Mouse (Mus musculus) CH12.LX (cell line): ENCODE results near the gene Nos1ap.

Experiments used
- CHD1 ChIP-seq: IDR thresholded peaks from 2 replicates; pipeline ENCODE4 v1.6.1; 2012; ENCODE audit warnings: low read depth, low read length, improper control_type of control experiment, inconsistent platforms
- KAT2A ChIP-seq: IDR thresholded peaks from 2 replicates; pipeline ENCODE4 v1.6.1; 2012; ENCODE audit warnings: low read length, improper control_type of control experiment, inconsistent platforms; ENCODE audit not compliant: insufficient replicate concordance
- NRF1 ChIP-seq: IDR thresholded peaks from 2 replicates; pipeline ENCODE4 v1.6.1; 2014; ENCODE audit warnings: low read depth, mild to moderate bottlenecking, inconsistent platforms, low read length, improper control_type of control experiment, moderate library complexity
- POLR2A ChIP-seq: IDR thresholded peaks from 2 replicates; pipeline ENCODE4 v1.6.1; 2011; ENCODE audit warnings: low read depth, mild to moderate bottlenecking, improper control_type of control experiment, low read length
- RAD21 ChIP-seq: IDR thresholded peaks from 2 replicates; pipeline ENCODE4 v1.6.1; 2011; ENCODE audit warnings: low read depth, mild to moderate bottlenecking, low read length, improper control_type of control experiment, moderate library complexity
- SIN3A ChIP-seq: IDR thresholded peaks from 2 replicates; pipeline ENCODE4 v1.6.1; 2012; ENCODE audit warnings: low read length, improper control_type of control experiment, inconsistent platforms
- USF1 ChIP-seq: IDR thresholded peaks from 2 replicates; pipeline ENCODE4 v1.6.1; 2014; ENCODE audit warnings: low read depth, mild to moderate bottlenecking, inconsistent platforms, low read length, improper control_type of control experiment
- ZNF384 ChIP-seq: IDR thresholded peaks from 2 replicates; pipeline ENCODE4 v1.6.1; 2012; ENCODE audit warnings: low read depth, low read length, improper control_type of control experiment, inconsistent platforms

GRCm38 (mm10) chr1:170512429-170513097 is 77.1 kb downstream of the Nos1ap start:
- TF ChIP-seq USF1 (no peak), KAT2A (no peak), POLR2A (no peak), NRF1 (no peak), ZNF384 (no peak), RAD21 (no peak), SIN3A (no peak), CHD1 (no peak)
